Mouse (Mus musculus) midbrain, embryonic 10.5 days (tissue): ENCODE data around the gene Ntrk3. TPM values are rescaled to one million over a fixed set of nuclear protein-coding genes. Genes with fewer than 3 reads are reported as not detected.
A peak's percentile ranks its signal among the peaks of the same experiment; 100 is the strongest.

Experiments used
- DNase-seq: peaks from one replicate; pipeline ENCODE4 v3.0.0-alpha.2; 2017; ENCODE audit warnings: low spot score
- H3K27ac ChIP-seq: fragments of 300-500 bp; sonication (generic); replicated peaks from 2 replicates; pipeline ENCODE4 v1.5.1; 2016; ENCODE audit warnings: mild to moderate bottlenecking
- H3K27me3 ChIP-seq: fragments of 300-500 bp; sonication (generic); 2 replicates; pipeline ENCODE4 v1.6.1; 2016; ENCODE audit warnings: low read depth, mild to moderate bottlenecking; ENCODE audit not compliant: poor library complexity, severe bottlenecking
- H3K36me3 ChIP-seq: fragments of 300-500 bp; sonication (generic); 2 replicates; pipeline ENCODE4 v1.6.1; 2016; ENCODE audit warnings: mild to moderate bottlenecking, moderate library complexity
- H3K4me1 ChIP-seq: fragments of 300-500 bp; sonication (generic); 2 replicates; pipeline ENCODE4 v1.6.1; 2016
- H3K4me3 ChIP-seq: fragments of 300-500 bp; sonication (generic); 2 replicates; pipeline ENCODE4 v1.5.1; 2016; ENCODE audit warnings: mild to moderate bottlenecking, moderate library complexity
- H3K9me3 ChIP-seq: fragments of 300-500 bp; sonication (generic); replicated peaks from 2 replicates; pipeline ENCODE4 v1.6.1; 2016; ENCODE audit warnings: mild to moderate bottlenecking
- WGBS: fragments of 180-500 bp; shearing (Covaris S2); methylation state at CpG from one replicate; pipeline ENCODE4 v1.1.7; 2016; 5-methylcytosine and 5-hydroxymethylcytosine counted together
- polyA plus RNA-seq: library from polyadenylated mRNA; unstranded; fragments of >200 nt; fragmentation: Nextera tagmentation; extraction: Ambion mirVana; gene quantifications from 2 replicates; pipeline ENCODE4 v1.2.1, GENCODE M21; 2016

Gene Ntrk3
- polyA plus RNA-seq, 1 experiment from 2014 or later, result 2.1 TPM

GRCm38 (mm10) chr7:78581341-78581740 lies 156.5 kb downstream of the Ntrk3 start:
- H3K27me3 ChIP-seq, result peaks cover 92% of the 10 kb centered on the region
- no peak overlapping the region for H3K4me3 ChIP-seq
- no peaks in the 10 kb centered on the region for H3K9me3 ChIP-seq
- DNase-seq, result no peak
- 40% methylated on average over 1 of the region's 1 CpGs for WGBS
- H3K27ac ChIP-seq, result no peak overlapping the region
- H3K4me1 ChIP-seq, result peaks cover 28% of the 10 kb centered on the region
- no peaks in the 10 kb centered on the region for H3K36me3 ChIP-seq

GRCm38 (mm10) chr7:78579461-78580234 lies 158.2 kb downstream of the Ntrk3 start:
- Histone ChIP-seq H3K27ac (no peak overlapping the region), H3K4me1 (peaks cover 39% of the 10 kb centered on the region), H3K4me3 (peak overlapping the region; percentile 67), H3K27me3 (peaks cover 93% of the 10 kb centered on the region), H3K36me3 (no peaks in the 10 kb centered on the region), H3K9me3 (no peaks in the 10 kb centered on the region)
- WGBS, result 1% methylated on average over 13 of the region's 13 CpGs
- peak; percentile 54 for DNase-seq

GRCm38 (mm10) chr7:78578461-78579359 lies 159.1 kb downstream of the Ntrk3 start:
- DNase-seq, result peak; percentile 67
- Histone ChIP-seq H3K9me3 (no peaks in the 10 kb centered on the region), H3K4me3 (peak overlapping the region; percentile 67), H3K27me3 (peaks cover 95% of the 10 kb centered on the region), H3K27ac (peak overlapping the region; percentile 84), H3K36me3 (no peaks in the 10 kb centered on the region), H3K4me1 (peaks cover 39% of the 10 kb centered on the region)
- under 1% methylated on average over 62 of the region's 66 CpGs for WGBS

GRCm38 (mm10) chr7:78578111-78578460 lies 159.7 kb downstream of the Ntrk3 start:
- DNase-seq, result no peak
- H3K27me3 ChIP-seq, result peaks cover 89% of the 10 kb centered on the region
- H3K27ac ChIP-seq, result peak overlapping the region; percentile 84
- H3K4me1 ChIP-seq, result peaks cover 39% of the 10 kb centered on the region
- H3K9me3 ChIP-seq, result no peaks in the 10 kb centered on the region
- H3K4me3 ChIP-seq, result peak overlapping the region; percentile 67
- WGBS, result under 1% methylated on average over 19 of the region's 23 CpGs
- no peaks in the 10 kb centered on the region for H3K36me3 ChIP-seq

- Histone ChIP-seq H3K4me1 (peaks cover 39% of the 10 kb centered on the region), H3K27me3 (peaks cover 84% of the 10 kb centered on the region), H3K27ac (peak overlapping the region; percentile 84), H3K36me3 (no peaks in the 10 kb centered on the region), H3K4me3 (peak overlapping the region; percentile 67), H3K9me3 (no peaks in the 10 kb centered on the region)
- WGBS, result under 1% methylated on average over 40 of the region's 49 CpGs
- DNase-seq, result peak; percentile 74
Observed at GRCm38 (mm10) chr7:78577462-78578110, 160.2 kb downstream of the Ntrk3 start.

GRCm38 (mm10) chr7:78576706-78577461 lies 160.9 kb downstream of the Ntrk3 start:
- H3K9me3 ChIP-seq, result no peaks in the 10 kb centered on the region
- peak overlapping the region; percentile 84 for H3K27ac ChIP-seq
- WGBS, result under 1% methylated on average over 35 of the region's 35 CpGs
- peaks cover 39% of the 10 kb centered on the region for H3K4me1 ChIP-seq
- H3K27me3 ChIP-seq, result peaks cover 77% of the 10 kb centered on the region
- peak overlapping the region; percentile 67 for H3K4me3 ChIP-seq
- peak; percentile 21 for DNase-seq
- H3K36me3 ChIP-seq, result no peaks in the 10 kb centered on the region

- Histone ChIP-seq H3K36me3 (no peaks in the 10 kb centered on the region), H3K9me3 (no peaks in the 10 kb centered on the region), H3K4me3 (peak overlapping the region; percentile 67), H3K27ac (0 out of 2 replicates have a peak overlapping the region, but pooled peaks have one; percentile 28), H3K27me3 (peaks cover 75% of the 10 kb centered on the region), H3K4me1 (peaks cover 39% of the 10 kb centered on the region)
- peak; percentile 16 for DNase-seq
- WGBS, result 17% methylated on average over 5 of the region's 5 CpGs
Observed at GRCm38 (mm10) chr7:78576169-78576568, 161.6 kb downstream of the Ntrk3 start.

GRCm38 (mm10) chr7:78575556-78575955 lies 162.3 kb downstream of the Ntrk3 start:
- DNase-seq, result no peak

GRCm38 (mm10) chr7:78571196-78571595 lies 166.6 kb downstream of the Ntrk3 start:
- no peak for DNase-seq
- Histone ChIP-seq H3K27ac (no peak overlapping the region), H3K9me3 (no peaks in the 10 kb centered on the region), H3K4me3 (no peak overlapping the region), H3K4me1 (peaks cover 22% of the 10 kb centered on the region), H3K27me3 (peaks cover 46% of the 10 kb centered on the region), H3K36me3 (no peaks in the 10 kb centered on the region)
- 88% methylated on average over 2 of the region's 2 CpGs for WGBS

More at GRCm38 (mm10) chr7:78575556-78575955, 162.3 kb downstream of the Ntrk3 start:
- H3K27ac ChIP-seq, result no peak overlapping the region
- H3K4me3 ChIP-seq, result peak overlapping the region; percentile 67; the same call in 1 of the 2 replicates
- H3K36me3 ChIP-seq, result no peaks in the 10 kb centered on the region
- WGBS, result 18% methylated on average over 3 of the region's 3 CpGs
- peaks cover 39% of the 10 kb centered on the region for H3K4me1 ChIP-seq
- no peaks in the 10 kb centered on the region for H3K9me3 ChIP-seq
- peaks cover 69% of the 10 kb centered on the region for H3K27me3 ChIP-seq

GRCm38 (mm10) chr7:78569255-78569618 lies 168.6 kb downstream of the Ntrk3 start:
- WGBS, result 6% methylated on average over 5 of the region's 5 CpGs
- peaks cover 26% of the 10 kb centered on the region for H3K27me3 ChIP-seq
- H3K9me3 ChIP-seq, result no peaks in the 10 kb centered on the region
- peak overlapping the region; percentile 41 for H3K4me3 ChIP-seq
- H3K27ac ChIP-seq, result no peak overlapping the region
- no peak for DNase-seq
- H3K36me3 ChIP-seq, result no peaks in the 10 kb centered on the region
- H3K4me1 ChIP-seq, result peaks cover 8% of the 10 kb centered on the region

- peak; percentile 79 for DNase-seq
- Histone ChIP-seq H3K27ac (no peak overlapping the region), H3K4me1 (peaks cover 8% of the 10 kb centered on the region), H3K27me3 (peaks cover 21% of the 10 kb centered on the region; the same call in 1 of the 2 replicates), H3K9me3 (no peaks in the 10 kb centered on the region), H3K4me3 (peak overlapping the region; percentile 41), H3K36me3 (no peaks in the 10 kb centered on the region)
- 14% methylated on average over 16 of the region's 16 CpGs for WGBS
Observed at GRCm38 (mm10) chr7:78568411-78569254, 169.2 kb downstream of the Ntrk3 start.
